Mouse (Mus musculus): ENCODE results near the gene Mcf2l. TPM values are rescaled to one million over a fixed set of nuclear protein-coding genes. Genes with fewer than 3 reads are reported as not detected.

Mcf2l gene
- total RNA-seq (2023) = not detected

GRCm38 (mm10) chr8:12873357-12874046, at the start of gene Mcf2l:
Gene Mcf2l (plus strand): TSS chr8:12873806.

GRCm38 (mm10) chr8:13025487-13026224, 152.1 kb downstream of the Mcf2l start, which contains the start of gene F7:
Gene F7 (plus strand): TSS chr8:13026034.

GRCm38 (mm10) chr8:13037015-13037414, 163.4 kb downstream of the Mcf2l start, which contains the start of gene F10:
Gene F10 (plus strand): TSS chr8:13037308.

GRCm38 (mm10) chr8:13060441-13061150, 187.0 kb downstream of the Mcf2l start, which contains the start of gene Proz:
Gene Proz (plus strand): TSS chr8:13060914.

Other genes with a start within 250 kb of the Mcf2l start
- gene Tubgcp3, start 201.6 kb upstream of the Mcf2l start, total RNA-seq (2023) = 10 to 100 TPM; 52.1 to 55.8 TPM
- under 1 TPM; 0.62 to 0.84 TPM for gene Atp11a, start 116.8 kb upstream of the Mcf2l start, total RNA-seq (2023)
- not detected for gene F7, start 152.2 kb downstream of the Mcf2l start, total RNA-seq (2023)
- not detected for gene F10, start 163.5 kb downstream of the Mcf2l start, total RNA-seq (2023)
- not detected for gene Proz, start 187.1 kb downstream of the Mcf2l start, total RNA-seq (2023)
- gene Pcid2, start 231.7 kb downstream of the Mcf2l start, total RNA-seq (2023) = 10 to 100 TPM; 35.5 to 38.6 TPM
- 10 to 100 TPM; 50.5 to 70.9 TPM for gene Cul4a, start 231.8 kb downstream of the Mcf2l start, total RNA-seq (2023)

Measured in B cell, adult 67 days (primary cell).